Comparison of ENCODE assay signal across 23 mouse cellular contexts in the genomic region with DNA sequence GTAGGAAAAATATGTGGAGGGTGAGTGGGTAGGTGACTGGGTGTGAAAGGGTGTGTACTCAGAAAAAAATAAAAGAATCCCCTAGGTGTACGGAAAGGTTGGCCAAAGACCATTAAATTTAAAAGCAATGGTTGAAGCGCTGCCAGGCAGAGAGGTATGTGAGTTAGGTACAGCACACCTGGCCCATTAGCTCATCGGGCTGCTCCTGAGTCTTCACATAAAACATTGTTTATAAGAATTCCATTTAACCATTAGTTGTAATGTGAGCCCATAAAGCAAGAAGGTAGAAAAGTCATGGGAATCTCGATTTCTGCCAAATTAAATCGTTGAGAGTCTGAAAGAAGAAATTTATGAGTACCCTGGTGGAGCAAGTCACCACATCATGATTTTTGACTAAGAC.
"Had no signal": no experiment of that assay in that cellular context is flagged by ENCODE, and none has a peak within 500 bp of the region (broad histone marks: within the 10 kb centered on the region; RNA-seq: fewer than 3 reads in every experiment).

No protein-coding gene starts in this region.

- ATAC-seq: hindbrain, postnatal 0 days; intestine, embryonic 16.5 days; liver, embryonic 12.5 days had no signal

- DNase-seq: gastrocnemius, postnatal 14 days; gastrocnemius, postnatal 36 days; heart, adult 18-20 months; heart, postnatal 14 days; heart, postnatal 36 days; kidney, adult 11 months; kidney, adult 2 months; kidney, postnatal 10 days; kidney, postnatal 25 days; kidney, postnatal 4 days; left cerebral cortex, postnatal 4 days had no signal

- H3K4me3 ChIP-seq: heart, embryonic 13.5 days; heart, embryonic 15.5 days; hindbrain, embryonic 13.5 days; hindbrain, embryonic 15.5 days; layer of hippocampus, adult 2 months; left cerebral cortex, adult 2 months; limb, embryonic 12.5 days; liver, embryonic 12.5 days had no signal

- H3K36me3 ChIP-seq: heart, embryonic 13.5 days; heart, embryonic 15.5 days; hindbrain, embryonic 13.5 days; hindbrain, embryonic 15.5 days; limb, embryonic 12.5 days; liver, embryonic 12.5 days had no signal

- H3K9ac ChIP-seq: heart, embryonic 13.5 days; heart, embryonic 15.5 days; hindbrain, embryonic 13.5 days; hindbrain, embryonic 15.5 days; limb, embryonic 12.5 days; liver, embryonic 12.5 days; liver, embryonic 14.5 days had no signal

- H3K4me1 ChIP-seq: heart, embryonic 13.5 days; heart, embryonic 15.5 days; hindbrain, embryonic 13.5 days; hindbrain, embryonic 15.5 days had no signal

- H3K4me2 ChIP-seq: heart, embryonic 11.5 days; heart, embryonic 13.5 days; heart, embryonic 15.5 days; hindbrain, embryonic 13.5 days; hindbrain, embryonic 15.5 days; limb, embryonic 12.5 days; liver, embryonic 12.5 days had no signal

- H3K27me3 ChIP-seq: heart, embryonic 13.5 days; heart, embryonic 15.5 days; hindbrain, embryonic 13.5 days; hindbrain, embryonic 15.5 days; limb, embryonic 12.5 days; liver, embryonic 12.5 days had no signal

- H3K27ac ChIP-seq: heart, embryonic 13.5 days; heart, embryonic 15.5 days; hindbrain, embryonic 13.5 days; hindbrain, embryonic 15.5 days; hindbrain, postnatal 0 days; layer of hippocampus, adult 2 months; left cerebral cortex, adult 2 months; limb, embryonic 12.5 days; liver, embryonic 12.5 days; liver, embryonic 14.5 days had no signal

- H3K9me3 ChIP-seq: heart, embryonic 13.5 days; heart, embryonic 15.5 days; hindbrain, embryonic 13.5 days; hindbrain, embryonic 15.5 days; limb, embryonic 12.5 days; liver, embryonic 12.5 days had no signal
